In the genomic region with DNA sequence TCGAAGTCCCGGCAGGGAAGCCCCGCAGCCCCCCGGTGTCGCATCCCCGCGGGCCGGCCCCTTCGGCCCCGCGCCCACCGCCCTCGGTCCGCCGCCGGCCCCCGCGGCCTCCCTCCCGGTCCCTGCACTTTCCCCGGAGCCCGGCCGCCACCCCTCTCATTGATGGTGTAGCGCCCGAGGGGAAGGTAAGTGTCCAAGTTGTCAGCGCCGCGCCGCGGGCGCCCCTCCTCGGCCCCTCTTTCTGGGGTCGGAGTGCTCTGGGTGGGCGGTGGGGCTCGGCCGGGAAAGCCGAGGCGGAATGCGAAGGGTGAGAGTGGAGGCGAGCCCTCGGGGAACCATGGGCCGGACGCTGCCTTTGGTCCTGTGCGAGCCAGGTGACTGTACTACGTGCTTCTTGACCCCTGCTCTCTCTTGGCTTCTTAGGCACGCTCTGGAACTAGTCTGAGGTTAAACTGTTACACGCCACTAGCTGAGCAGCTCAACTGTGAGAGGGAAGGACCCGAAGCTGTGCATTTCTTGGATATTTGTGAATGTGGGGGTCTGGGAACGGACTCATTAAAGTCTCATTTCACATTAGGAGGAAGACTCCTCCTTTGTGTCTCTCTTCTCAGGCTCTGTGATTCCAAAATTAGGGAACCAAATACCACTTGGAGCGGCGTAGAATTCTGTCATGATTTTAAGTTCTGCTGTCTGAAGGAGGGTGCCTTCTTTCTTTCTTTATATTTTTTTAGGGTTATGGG, we compare ENCODE assay signal across 8 mouse cellular contexts. TPM values are rescaled to one million over a fixed set of nuclear protein-coding genes. Genes with fewer than 3 reads are reported as not detected.
DNase-seq lines count a peak whose midpoint lies in the region; ATAC-seq lines count a peak whose summit lies in the region.

No protein-coding gene starts in this region.

- DNase-seq in frontal cortex, postnatal 10 days (ENCODE audit: low spot score in 2 of 2) = peak; percentile 23 to 55
- DNase-seq in adrenal gland, postnatal 4 days (ENCODE audit: low spot score in 2 of 2) = peak; percentile 26 to 34
- DNase-seq in heart, postnatal 4 days = peak; percentile 58
- DNase-seq in limb, embryonic 11.5 days (ENCODE audit: low spot score) = peak; percentile 74
- peak; percentile 71 for DNase-seq in midbrain, embryonic 10.5 days (ENCODE audit: low spot score)
- DNase-seq in spleen, postnatal 4 days (ENCODE audit: low spot score in 2 of 2) = peak; percentile 49 to 80

- peak overlapping the region; percentile 92 for H3K27ac ChIP-seq in forebrain, embryonic 13.5 days
- H3K27ac ChIP-seq in limb, embryonic 11.5 days (replicated peaks; ENCODE audit: low read depth, low read length) = peak overlapping the region; percentile 90
- H3K27ac ChIP-seq in midbrain, embryonic 10.5 days (replicated peaks) = peak overlapping the region; percentile 98

- H3K9me3 ChIP-seq in forebrain, embryonic 13.5 days (replicated peaks) = no peaks in the 10 kb centered on the region
- H3K9me3 ChIP-seq in limb, embryonic 11.5 days (ENCODE audit: control insufficient read depth, low read length) = no peaks in the 10 kb centered on the region
- H3K9me3 ChIP-seq in midbrain, embryonic 10.5 days (replicated peaks) = no peaks in the 10 kb centered on the region

- H3K4me3 ChIP-seq in forebrain, embryonic 13.5 days = peak overlapping the region; percentile 98
- H3K4me3 ChIP-seq in limb, embryonic 11.5 days (ENCODE audit: low read depth, low read length) = peak overlapping the region; percentile 99
- peak overlapping the region; percentile 97 for H3K4me3 ChIP-seq in midbrain, embryonic 10.5 days

- H3K27me3 ChIP-seq in forebrain, embryonic 13.5 days = no peaks in the 10 kb centered on the region
- H3K27me3 ChIP-seq in limb, embryonic 11.5 days (ENCODE audit: control insufficient read depth, insufficient read depth, low read length) = no peaks in the 10 kb centered on the region
- no peaks in the 10 kb centered on the region for H3K27me3 ChIP-seq in midbrain, embryonic 10.5 days (ENCODE audit: low read depth, poor library complexity, severe bottlenecking)

- H3K4me1 ChIP-seq in forebrain, embryonic 13.5 days = peaks cover 38% of the 10 kb centered on the region
- H3K4me1 ChIP-seq in limb, embryonic 11.5 days (ENCODE audit: control insufficient read depth, insufficient read depth, low read length) = peaks cover 8% of the 10 kb centered on the region
- peaks cover 30% of the 10 kb centered on the region for H3K4me1 ChIP-seq in midbrain, embryonic 10.5 days

- WGBS in forebrain, embryonic 13.5 days = under 1% methylated on average over 46 of the region's 50 CpGs
- WGBS in limb, embryonic 11.5 days = under 1% methylated on average over 48 of the region's 50 CpGs
- WGBS in midbrain, embryonic 10.5 days = under 1% methylated on average over 49 of the region's 50 CpGs

- H3K4me2 ChIP-seq in forebrain, embryonic 13.5 days = peak overlapping the region; percentile 79
- H3K4me2 ChIP-seq in limb, embryonic 11.5 days (ENCODE audit: low read depth, severe bottlenecking) = peak overlapping the region; percentile 56

- H3K36me3 ChIP-seq in forebrain, embryonic 13.5 days (ENCODE audit: poor library complexity, severe bottlenecking) = no peaks in the 10 kb centered on the region
- H3K36me3 ChIP-seq in limb, embryonic 11.5 days (ENCODE audit: control insufficient read depth, insufficient read depth, low read length) = no peaks in the 10 kb centered on the region
- no peaks in the 10 kb centered on the region for H3K36me3 ChIP-seq in midbrain, embryonic 10.5 days

- no peak for ATAC-seq in frontal cortex, adult (ENCODE audit: low TSS enrichment)
- ATAC-seq in forebrain, embryonic 13.5 days = peak; percentile 36
- peak; percentile 38; the same call in 1 of the 2 replicates for ATAC-seq in limb, embryonic 11.5 days (ENCODE audit: insufficient number of reproducible peaks, low FRiP score, low TSS enrichment, low read depth)

- peak overlapping the region; percentile 100 for H3K9ac ChIP-seq in forebrain, embryonic 13.5 days
- peak overlapping the region; percentile 99 for H3K9ac ChIP-seq in limb, embryonic 11.5 days (ENCODE audit: low read length)

RNA-seq across cellular contexts. Expression of a gene that starts 0.6 kb away (rescaled TPM):
- total RNA-seq in adrenal gland, postnatal 4 days (2021) = 100 to 1,000 TPM; 150 to 160 TPM
- polyA plus RNA-seq in forebrain, embryonic 13.5 days (2015; fragmentation: Nextera tagmentation; extraction: Ambion mirVana) = 26.1 and 32.9 TPM in 2 replicates
- total RNA-seq in heart, postnatal 4 days (2021) = 10 to 100 TPM; 70.0 to 72.5 TPM
- polyA plus RNA-seq in limb, embryonic 11.5 days (2014; fragmentation: Nextera tagmentation; extraction: Ambion mirVana) = 37.9 and 44.9 TPM in 2 replicates
- 24.5 and 30.7 TPM in 2 replicates for polyA plus RNA-seq in midbrain, embryonic 10.5 days (2016; fragmentation: Nextera tagmentation; extraction: Ambion mirVana)

RNA-seq across cellular contexts. Expression of a gene that starts 45.5 kb away (rescaled TPM):
- total RNA-seq in adrenal gland, postnatal 4 days (2021) = 100 to 1,000 TPM; 259 to 261 TPM
- 1,143 and 1,198 TPM in 2 replicates for polyA plus RNA-seq in forebrain, embryonic 13.5 days (2015; fragmentation: Nextera tagmentation; extraction: Ambion mirVana)
- 100 to 1,000 TPM; 303 to 307 TPM for total RNA-seq in heart, postnatal 4 days (2021)
- 2,196 and 2,311 TPM in 2 replicates for polyA plus RNA-seq in limb, embryonic 11.5 days (2014; fragmentation: Nextera tagmentation; extraction: Ambion mirVana)
- 2,531 and 3,331 TPM in 2 replicates for polyA plus RNA-seq in midbrain, embryonic 10.5 days (2016; fragmentation: Nextera tagmentation; extraction: Ambion mirVana)
